Mouse (Mus musculus) testis, postnatal 14 days (tissue): ENCODE data around the gene Mcm3ap.

Experiments used
- DNase-seq: peaks from one replicate; pipeline ENCODE4 v3.0.0; 2021; ENCODE audit warnings: low spot score

Mcm3ap gene

GRCm38 (mm10) chr10:76468203-76469162, at the start of gene Mcm3ap, which contains the start of gene Ybey:
Gene Mcm3ap (plus strand): TSS chr10:76468927.
Gene Ybey (minus strand): TSS chr10:76469114.
- peak; percentile 90 for DNase-seq

- no peak for DNase-seq
Observed at GRCm38 (mm10) chr10:76425674-76426073, 43.1 kb upstream of the Mcm3ap start.

GRCm38 (mm10) chr10:76433925-76434324, 34.8 kb upstream of the Mcm3ap start:
- no peak for DNase-seq

GRCm38 (mm10) chr10:76439107-76439890, 29.4 kb upstream of the Mcm3ap start:
- DNase-seq: no peak

- DNase-seq: no peak
Observed at GRCm38 (mm10) chr10:76440281-76440680, 28.4 kb upstream of the Mcm3ap start, which contains the start of gene AC141477.1. Gene AC141477.1 (minus strand): TSS chr10:76440444.

GRCm38 (mm10) chr10:76442178-76443088, 26.3 kb upstream of the Mcm3ap start, which contains the start of gene Pcnt:
Gene Pcnt (minus strand): TSS chr10:76442786.
- DNase-seq: peak; percentile 97

- DNase-seq: no peak
Observed at GRCm38 (mm10) chr10:76445996-76446681, 22.6 kb upstream of the Mcm3ap start.

- DNase-seq: peak; percentile 77
Observed at GRCm38 (mm10) chr10:76447406-76448229, 21.1 kb upstream of the Mcm3ap start.

- no peak for DNase-seq
Observed at GRCm38 (mm10) chr10:76448851-76449250, 19.9 kb upstream of the Mcm3ap start, which contains the start of gene 2610028H24Rik. Gene 2610028H24Rik (plus strand): TSS chr10:76449081.

GRCm38 (mm10) chr10:76455289-76455688, 13.4 kb upstream of the Mcm3ap start:
- no peak for DNase-seq

- DNase-seq: no peak
Observed at GRCm38 (mm10) chr10:76461255-76461654, 7.5 kb upstream of the Mcm3ap start.

- DNase-seq: peak; percentile 62
Observed at GRCm38 (mm10) chr10:76462312-76462711, 6.4 kb upstream of the Mcm3ap start.

- no peak for DNase-seq
Observed at GRCm38 (mm10) chr10:76462721-76463120, 6.0 kb upstream of the Mcm3ap start.

GRCm38 (mm10) chr10:76473759-76474158, 5.0 kb downstream of the Mcm3ap start:
- DNase-seq: no peak

- DNase-seq: no peak
Observed at GRCm38 (mm10) chr10:76480851-76481250, 12.1 kb downstream of the Mcm3ap start.

- no peak for DNase-seq
Observed at GRCm38 (mm10) chr10:76481480-76481879, 12.8 kb downstream of the Mcm3ap start.

GRCm38 (mm10) chr10:76486302-76486701, 17.6 kb downstream of the Mcm3ap start:
- no peak for DNase-seq

GRCm38 (mm10) chr10:76488265-76488664, 19.5 kb downstream of the Mcm3ap start:
- no peak for DNase-seq

GRCm38 (mm10) chr10:76489205-76489604, 20.5 kb downstream of the Mcm3ap start:
- no peak for DNase-seq

GRCm38 (mm10) chr10:76493527-76493926, 24.8 kb downstream of the Mcm3ap start:
- no peak for DNase-seq
